Mouse (Mus musculus) heart, adult 8-10 months (tissue): Measurements from ENCODE around the gene Maoa. TPM values are rescaled to one million over a fixed set of nuclear protein-coding genes. Genes with fewer than 3 reads are reported as not detected.

ENCODE experiments used
- DNase-seq: peaks from one replicate; pipeline ENCODE4 v3.0.0; 2022; ENCODE audit warnings: low spot score
- total RNA-seq, 4 experiments: library from RNA; stranded (reverse); gene quantifications; 2 replicates each; pipeline ENCODE4 v1.2.4; 2022

Maoa gene
- 1 to 10 TPM; 1.7 to 3.0 (median 2.8) TPM for total RNA-seq

- peak; percentile 53 for DNase-seq
Observed at GRCm38 (mm10) chrX:16619034-16619929, at the start of gene Maoa. Gene Maoa, plus strand, starts transcription at chrX:16619698.

- peak; percentile 84 for DNase-seq
Observed at GRCm38 (mm10) chrX:16618225-16619033, 1.1 kb upstream of the Maoa start.

GRCm38 (mm10) chrX:16656511-16656910 is 37.0 kb downstream of the Maoa start:
- DNase-seq: peak; percentile 50

GRCm38 (mm10) chrX:16706094-16706493 is 86.6 kb downstream of the Maoa start:
- no peak for DNase-seq

- DNase-seq: peak; percentile 3
Observed at GRCm38 (mm10) chrX:16714033-16714432, 94.5 kb downstream of the Maoa start.

Other genes with a start within 250 kb of the Maoa start
- gene Cypt1, start 96.8 kb upstream of the Maoa start, total RNA-seq: not detected
- 10 to 100 TPM; 39.5 to 63.2 (median 51.7) TPM for gene Maob, start 197.7 kb downstream of the Maoa start, total RNA-seq